Mouse (Mus musculus) Patski (cell line): ENCODE results near the gene Prnp. TPM values are rescaled to one million over a fixed set of nuclear protein-coding genes. Genes with fewer than 3 reads are reported as not detected.

ENCODE experiments used
- ATAC-seq: fragments of 100-300 bp; one replicate; pipeline ENCODE4 v1.8.0; 2021
- CTCF ChIA-PET: fragments of 350-600 bp; sonication (Branson Sonifier 250); formaldehyde crosslinking; loops from one replicate; lab custom pipeline; 2022; ENCODE audit warnings: inconsistent platforms; lab: Charles Lee
- POLR2A ChIA-PET: fragments of 350-600 bp; sonication (Branson Sonifier 250); formaldehyde crosslinking; loops from one replicate; lab custom pipeline; 2022; ENCODE audit warnings: antibody characterized with exemption, inconsistent platforms; lab: Charles Lee
- DNase-seq: peaks from one replicate; pipeline ENCODE4 v3.0.0-alpha.2; 2011; ENCODE audit warnings: low read depth, low spot score
- H3K27me3 ChIP-seq: fragments of 371-371 bp; one replicate; pipeline ENCODE4 v1.5.1; 2021
- CTCF ChIP-seq: fragments of 100-300 bp; IDR thresholded peaks from one replicate; pipeline ENCODE4 v1.5.1; 2021
- in situ Hi-C: fragments of 300-500 bp; cut with MboI; formaldehyde crosslinking; loops from 3 replicates; pipeline ENCODE4 v1.11.1; 2018; ENCODE audit warnings: low pct_unique_long_range_greater_than_20kb, mixed read lengths
- polyA plus RNA-seq: library from polyadenylated mRNA; unstranded; gene quantifications from one replicate; pipeline ENCODE4 v1.2.3, GENCODE M21; 2021

Prnp gene
- polyA plus RNA-seq, 1 experiment from 2014 or later, result 148 TPM

DNA sequence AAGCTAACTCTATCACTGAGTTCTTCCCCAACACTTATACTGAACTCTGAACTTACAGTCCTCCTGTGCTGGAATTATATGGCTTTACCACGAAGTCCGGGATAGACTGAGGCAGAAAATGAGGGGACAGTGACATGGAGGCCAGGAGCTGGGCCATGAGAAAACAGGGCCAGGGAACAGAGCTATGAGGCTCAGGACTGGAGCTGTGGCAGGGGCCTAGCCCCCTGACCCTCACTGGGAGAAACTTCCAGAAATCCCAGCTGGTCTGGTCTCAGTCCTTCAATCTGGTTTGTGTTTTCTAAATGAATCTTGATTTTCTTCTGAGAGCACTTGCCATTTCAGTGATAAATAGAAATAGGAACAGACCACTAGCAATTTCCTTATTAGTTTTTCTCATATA is 24.5 kb downstream of the Prnp start:
- no peak for ATAC-seq
- no peak for DNase-seq
- CTCF ChIA-PET, result interaction anchor here (1.1 kb wide), 2 partner anchors 102 to 113 kb away, joined by 3 to 4 read pairs; no protein-coding TSS in a partner anchor
- in situ Hi-C loops, result loop anchor here (25.0 kb wide), 2 partner anchors 97 to 372 kb away; partner anchors contain the start of gene Adra1d
- H3K27me3 ChIP-seq, result no peaks in the 10 kb centered on the region
- no peak for TF ChIP-seq CTCF
- POLR2A ChIA-PET, result no interaction called here

DNA sequence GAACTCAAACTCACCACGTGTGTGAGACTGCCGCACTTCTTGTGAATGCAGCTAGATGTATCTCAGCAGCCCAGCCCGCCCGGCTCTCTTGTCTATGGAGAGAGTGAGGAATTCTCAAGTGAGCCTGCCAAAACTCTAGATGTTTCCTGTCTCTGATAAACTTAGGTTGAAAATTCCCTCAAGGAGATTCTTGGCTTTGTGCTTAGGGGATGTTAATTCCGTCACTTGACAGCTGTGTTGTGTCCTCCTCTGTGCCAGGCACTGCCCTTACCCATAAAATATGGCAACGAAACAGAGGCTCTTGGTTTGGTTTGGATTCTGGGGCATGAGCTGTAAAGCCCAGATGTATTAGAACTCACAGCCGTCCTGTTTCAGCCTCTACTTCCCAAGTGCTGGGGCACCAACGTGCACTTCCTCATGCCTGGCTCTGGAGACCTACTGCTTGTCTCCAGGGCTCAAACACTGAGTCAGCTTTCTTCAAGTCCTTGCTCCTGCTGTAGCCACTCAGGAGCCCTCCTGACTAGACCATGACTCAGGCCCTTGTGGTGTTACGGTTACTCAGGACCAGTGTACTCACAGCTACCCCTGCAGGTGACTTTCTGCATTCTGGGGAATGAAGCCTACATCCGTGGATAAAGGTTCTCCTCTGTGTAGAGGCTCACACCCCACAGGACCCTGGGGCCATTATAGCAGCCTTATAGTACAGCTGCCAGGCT is 25.8 kb downstream of the Prnp start:
- H3K27me3 ChIP-seq, result no peaks in the 10 kb centered on the region
- ChIA-PET CTCF (interaction anchor here (0.9 to 3.6 kb wide), 6 partner anchors 14 to 114 kb away, joined by 3 to 28 read pairs (median 4); no protein-coding TSS in a partner anchor), POLR2A (interaction anchor here (1.3 kb wide), 1 partner anchor 24 kb away, joined by 4 read pairs; no protein-coding TSS in a partner anchor)
- in situ Hi-C loops, result loop anchor here (25.0 kb wide), 2 partner anchors 98 to 373 kb away; partner anchors contain the start of gene Adra1d
- DNase-seq, result no peak
- ATAC-seq, result peak; percentile 72
- peak; percentile 71 for TF ChIP-seq CTCF

DNA sequence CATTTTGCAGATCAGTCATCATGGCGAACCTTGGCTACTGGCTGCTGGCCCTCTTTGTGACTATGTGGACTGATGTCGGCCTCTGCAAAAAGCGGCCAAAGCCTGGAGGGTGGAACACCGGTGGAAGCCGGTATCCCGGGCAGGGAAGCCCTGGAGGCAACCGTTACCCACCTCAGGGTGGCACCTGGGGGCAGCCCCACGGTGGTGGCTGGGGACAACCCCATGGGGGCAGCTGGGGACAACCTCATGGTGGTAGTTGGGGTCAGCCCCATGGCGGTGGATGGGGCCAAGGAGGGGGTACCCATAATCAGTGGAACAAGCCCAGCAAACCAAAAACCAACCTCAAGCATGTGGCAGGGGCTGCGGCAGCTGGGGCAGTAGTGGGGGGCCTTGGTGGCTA is 26.7 kb downstream of the Prnp start:
- ATAC-seq, result no peak
- in situ Hi-C loops, result loop anchor here (25.0 kb wide), 2 partner anchors 99 to 374 kb away; partner anchors contain the start of gene Adra1d
- TF ChIP-seq CTCF, result no peak
- POLR2A ChIA-PET, result interaction anchor here (1.3 kb wide), 1 partner anchor 25 kb away, joined by 4 read pairs; no protein-coding TSS in a partner anchor
- H3K27me3 ChIP-seq, result no peaks in the 10 kb centered on the region
- CTCF ChIA-PET, result interaction anchor here (0.9 to 3.6 kb wide), 6 partner anchors 13 to 115 kb away, joined by 3 to 28 read pairs (median 4); no protein-coding TSS in a partner anchor
- no peak for DNase-seq

DNA sequence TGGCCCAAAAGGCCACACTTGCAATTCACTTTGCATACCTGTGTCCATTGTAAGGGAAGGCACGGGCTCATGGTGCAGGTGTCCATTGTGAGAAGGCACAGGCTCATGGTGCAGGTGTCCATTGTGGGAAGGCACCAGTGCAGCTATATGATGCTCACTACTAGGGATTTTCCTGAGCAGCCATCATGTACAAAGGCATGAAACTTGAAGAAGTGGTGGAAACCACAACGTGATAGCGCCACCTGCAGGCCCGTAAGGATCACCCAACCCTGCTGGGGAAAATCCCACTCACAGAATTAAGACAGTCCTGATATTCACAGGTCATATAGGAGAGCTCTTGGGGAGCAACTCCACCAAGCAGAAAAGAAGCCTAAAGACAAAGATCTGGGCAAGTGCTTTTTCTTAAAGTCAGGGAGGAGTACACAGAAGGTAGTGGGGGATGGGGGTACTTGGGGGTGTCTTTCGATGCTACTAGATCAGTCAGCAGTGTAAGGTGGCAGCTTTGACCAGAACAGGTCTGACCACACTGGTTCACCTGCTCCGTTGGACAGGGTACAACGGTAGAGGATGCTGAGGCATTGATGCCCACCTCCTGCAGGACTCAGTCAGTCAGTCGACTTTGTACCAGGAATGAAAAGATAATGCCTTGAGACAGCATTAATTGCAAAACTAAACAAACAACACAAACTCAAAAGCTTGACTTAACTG is 29.8 kb downstream of the Prnp start:
- TF ChIP-seq CTCF, result peak; percentile 79
- in situ Hi-C loops, result loop anchor here (25.0 kb wide), 2 partner anchors 102 to 377 kb away; partner anchors contain the start of gene Adra1d
- no peak for ATAC-seq
- ChIA-PET CTCF (interaction anchor here (0.9 to 2.5 kb wide), 5 partner anchors 11 to 118 kb away, joined by 3 to 15 read pairs (median 8); partner anchors contain the start of gene Prnd), POLR2A (no interaction called here)
- no peak for DNase-seq
- H3K27me3 ChIP-seq, result no peaks in the 10 kb centered on the region

DNA sequence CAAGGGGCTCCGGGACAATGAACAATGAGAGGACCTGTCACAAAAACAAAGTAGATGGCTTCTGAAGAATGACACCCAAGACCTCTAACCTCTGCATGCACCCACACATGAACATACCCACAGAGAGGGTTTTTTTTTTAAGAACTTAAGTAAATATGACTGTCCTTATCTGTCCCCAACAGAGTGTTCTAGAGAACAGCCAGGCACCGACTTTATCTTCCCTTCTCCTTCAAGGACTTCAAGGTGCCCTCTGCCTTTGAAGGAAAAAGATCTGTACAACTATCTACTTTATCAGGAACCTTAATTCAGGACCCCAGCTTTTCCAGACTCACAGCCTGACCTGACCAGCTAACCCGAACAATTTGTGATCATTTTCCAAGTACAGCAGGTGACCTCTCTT is 30.8 kb downstream of the Prnp start:
- ATAC-seq, result no peak
- DNase-seq, result no peak
- CTCF ChIA-PET, result interaction anchor here (2.5 kb wide), 1 partner anchor 113 kb away, joined by 15 read pairs; no protein-coding TSS in a partner anchor
- in situ Hi-C loops, result loop anchor here (25.0 kb wide), 2 partner anchors 103 to 378 kb away; partner anchors contain the start of gene Adra1d
- TF ChIP-seq CTCF, result no peak
- H3K27me3 ChIP-seq, result no peaks in the 10 kb centered on the region
- POLR2A ChIA-PET, result no interaction called here

DNA sequence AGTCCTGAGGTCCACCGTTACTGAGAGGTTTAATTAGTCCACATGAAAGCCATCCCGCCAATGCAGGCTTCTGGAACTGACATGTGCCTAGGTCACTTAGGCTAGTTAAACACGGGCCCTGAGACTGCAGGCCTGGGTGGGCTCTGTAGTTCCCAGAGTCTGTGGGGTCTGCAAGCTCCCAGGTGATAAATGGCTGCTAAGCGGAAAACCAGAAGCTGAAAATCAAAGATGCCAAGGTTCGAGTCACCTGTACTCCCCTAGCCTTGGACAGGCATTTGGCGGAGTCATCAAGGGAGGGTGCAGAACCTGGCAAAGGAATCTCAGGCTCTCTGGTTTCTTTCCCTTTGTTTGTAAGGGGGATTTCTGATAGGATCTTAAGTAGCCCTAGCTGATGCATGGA is 31.8 kb downstream of the Prnp start:
- no peaks in the 10 kb centered on the region for H3K27me3 ChIP-seq
- POLR2A ChIA-PET, result interaction anchor here (0.6 kb wide), 1 partner anchor 50 kb away, joined by 6 read pairs; no protein-coding TSS in a partner anchor
- no peak for TF ChIP-seq CTCF
- in situ Hi-C loops, result loop anchor here (25.0 kb wide), 2 partner anchors 104 to 379 kb away; partner anchors contain the start of gene Adra1d
- DNase-seq (no peak), ATAC-seq (no peak)
- CTCF ChIA-PET, result no interaction called here

DNA sequence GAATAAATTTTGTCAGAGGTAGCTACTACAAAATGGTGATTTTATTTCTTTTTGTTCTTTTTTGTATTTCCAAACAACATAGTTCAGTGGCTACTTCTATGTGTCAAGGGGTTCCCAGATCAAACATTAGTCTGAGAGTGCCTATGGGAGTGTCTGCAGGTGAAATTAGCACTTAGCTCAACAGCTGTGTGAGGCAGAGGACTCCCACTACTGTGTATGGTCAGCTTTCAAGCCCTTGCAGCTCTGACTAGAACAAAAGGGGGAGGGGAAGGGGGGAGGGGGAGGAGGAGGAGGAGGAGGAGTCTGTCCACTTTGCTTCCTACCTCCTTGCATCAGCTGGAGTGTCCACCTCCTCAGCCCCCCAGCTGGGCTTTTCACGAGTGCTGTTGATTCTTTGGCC is 34.6 kb downstream of the Prnp start:
- POLR2A ChIA-PET, result interaction anchor here (0.6 kb wide), 1 partner anchor 113 kb away, joined by 5 read pairs; no protein-coding TSS in a partner anchor
- CTCF ChIA-PET, result interaction anchor here (1.1 kb wide), 1 partner anchor 111 kb away, joined by 3 read pairs; no protein-coding TSS in a partner anchor
- no peak for TF ChIP-seq CTCF
- in situ Hi-C loops, result loop anchor here (25.0 kb wide), 2 partner anchors 107 to 382 kb away; partner anchors contain the start of gene Adra1d
- ATAC-seq (no peak), DNase-seq (no peak)
- no peaks in the 10 kb centered on the region for H3K27me3 ChIP-seq

DNA sequence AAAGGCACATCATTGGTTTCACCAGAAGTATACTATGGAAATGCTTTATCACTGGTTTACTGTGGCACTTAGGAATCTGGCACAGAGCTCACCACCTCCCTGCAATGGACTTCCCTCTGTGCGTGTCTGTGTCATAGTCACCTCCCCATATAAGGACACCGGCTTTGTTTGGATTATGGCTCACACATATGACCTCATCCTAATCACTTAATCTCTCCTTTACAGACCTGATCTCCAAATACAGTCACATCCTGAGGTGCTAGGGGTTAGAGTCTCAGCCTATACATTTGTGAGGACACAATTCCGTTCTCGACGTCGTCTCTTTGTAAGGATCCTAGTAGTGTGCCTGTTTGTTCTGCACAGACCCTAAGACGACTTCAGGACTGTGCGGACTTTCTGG is 35.5 kb downstream of the Prnp start:
- ChIA-PET CTCF (interaction anchor here (1.1 kb wide), 1 partner anchor 112 kb away, joined by 3 read pairs; no protein-coding TSS in a partner anchor), POLR2A (no interaction called here)
- ATAC-seq, result peak; percentile 21
- in situ Hi-C loops, result loop anchor here (25.0 kb wide), 2 partner anchors 108 to 383 kb away; partner anchors contain the start of gene Adra1d
- no peak for DNase-seq
- no peaks in the 10 kb centered on the region for H3K27me3 ChIP-seq
- no peak for TF ChIP-seq CTCF

DNA sequence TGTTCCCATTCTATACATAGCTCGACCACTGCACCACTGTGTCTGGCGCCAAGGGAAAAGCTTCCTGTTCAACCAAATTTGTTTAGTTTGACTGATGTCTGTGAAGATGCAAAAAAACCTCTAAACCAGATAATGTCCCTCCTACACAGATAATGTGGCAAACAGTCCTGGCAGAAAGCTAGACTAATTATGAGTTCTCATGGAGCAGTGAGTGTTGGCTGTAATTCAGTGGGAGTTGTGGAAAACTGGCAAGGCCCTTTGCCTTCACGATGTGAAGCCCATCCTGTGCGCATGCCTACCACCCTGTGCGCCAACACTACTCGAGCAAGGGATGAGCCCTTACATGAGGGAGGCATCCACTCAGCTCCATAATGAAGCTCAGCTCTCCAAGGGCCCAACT is 36.0 kb downstream of the Prnp start:
- no peaks in the 10 kb centered on the region for H3K27me3 ChIP-seq
- DNase-seq (no peak), ATAC-seq (no peak)
- in situ Hi-C loops, result loop anchor here (25.0 kb wide), 2 partner anchors 108 to 383 kb away; partner anchors contain the start of gene Adra1d
- TF ChIP-seq CTCF, result no peak
- CTCF ChIA-PET, result interaction anchor here (4.6 kb wide), 1 partner anchor 125 kb away, joined by 15 read pairs; no protein-coding TSS in a partner anchor
- POLR2A ChIA-PET, result no interaction called here

DNA sequence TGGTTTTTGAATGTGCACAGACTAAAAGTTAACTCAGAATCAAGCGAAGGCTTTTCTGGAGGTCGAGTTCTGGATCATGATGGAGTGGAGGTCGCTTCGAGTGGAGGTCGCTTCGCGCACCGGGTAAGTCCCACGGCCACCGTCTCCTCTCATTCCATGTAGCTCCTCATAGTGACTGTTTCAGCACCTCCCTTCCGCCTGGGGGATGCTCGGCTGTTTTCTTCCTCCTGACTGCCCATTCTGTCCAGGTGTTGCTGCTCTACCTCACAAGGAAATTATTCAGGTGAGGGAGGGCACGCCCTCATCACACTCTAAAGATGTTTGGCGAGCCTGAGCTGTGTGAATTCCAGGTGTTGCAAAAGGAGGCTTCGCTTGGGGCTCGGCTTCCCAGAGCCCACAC is 36.6 kb downstream of the Prnp start:
- POLR2A ChIA-PET, result no interaction called here
- CTCF ChIA-PET, result interaction anchor here (4.6 kb wide), 1 partner anchor 125 kb away, joined by 15 read pairs; no protein-coding TSS in a partner anchor
- DNase-seq (no peak), ATAC-seq (no peak)
- H3K27me3 ChIP-seq, result no peaks in the 10 kb centered on the region
- no peak for TF ChIP-seq CTCF
- in situ Hi-C loops, result loop anchor here (25.0 kb wide), 2 partner anchors 109 to 384 kb away; partner anchors contain the start of gene Adra1d
